Mouse (Mus musculus) embryonic fibroblast, embryonic 13.5 days (primary cell): ENCODE measurements around the gene Gga1.

Experiments
- CTCF ChIP-seq: IDR thresholded peaks from 2 replicates; pipeline ENCODE4 v1.5.1; 2011; ENCODE audit warnings: mild to moderate bottlenecking, control low read depth, low read length, moderate library complexity, borderline replicate concordance; ENCODE audit not compliant: insufficient read depth
- POLR2A ChIP-seq: IDR thresholded peaks from 2 replicates; pipeline ENCODE4 v1.6.1; 2011; ENCODE audit warnings: low read depth, mild to moderate bottlenecking, control low read depth, low read length, moderate library complexity

DNA sequence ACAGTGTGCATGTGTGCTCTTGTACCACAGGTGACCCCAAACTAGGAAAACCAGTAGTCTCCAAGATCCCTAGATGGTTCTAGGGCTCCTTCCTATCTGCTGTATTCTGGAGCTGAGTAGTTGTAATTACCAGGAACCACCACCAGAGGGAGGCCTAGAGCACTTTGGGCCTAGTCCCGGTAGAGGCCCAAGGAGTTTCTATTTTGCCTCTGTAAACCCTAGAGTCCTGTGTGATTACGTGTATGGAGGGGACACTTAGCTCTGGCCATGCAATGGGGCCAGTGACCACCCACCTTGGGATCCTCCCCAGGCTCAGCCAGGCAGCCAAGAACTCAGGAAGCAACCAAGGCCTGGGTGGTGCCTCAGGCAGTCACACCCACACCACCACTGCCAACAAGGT lies 26.3 kb downstream of the Gga1 start:
- TF ChIP-seq CTCF = peak; percentile 47; the same call in 1 of the 2 replicates
- no peak for TF ChIP-seq POLR2A
